8 mouse cellular contexts compared by ENCODE assay signal in the genomic region with DNA sequence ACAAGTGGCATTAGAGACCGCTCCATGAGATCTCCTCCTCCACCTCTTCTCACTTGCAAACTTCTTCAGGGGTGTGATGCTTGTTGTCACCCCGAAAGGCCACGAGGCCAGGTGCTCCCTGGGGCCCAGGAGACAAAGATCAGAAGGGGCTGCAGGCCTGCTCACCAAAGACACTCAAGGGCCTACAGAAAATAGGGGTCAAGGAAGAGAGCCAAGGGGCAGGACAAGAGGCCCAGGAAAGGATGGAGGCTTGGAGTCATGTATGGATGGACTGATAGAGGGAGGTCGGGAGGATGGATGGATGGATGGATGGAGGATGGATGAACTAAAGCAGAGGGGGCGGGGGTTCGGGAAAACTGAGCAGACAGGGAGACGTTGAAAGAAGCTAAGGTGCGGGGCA. TPM values are rescaled to one million over a fixed set of nuclear protein-coding genes. Genes with fewer than 3 reads are reported as not detected.
A peak's percentile ranks its signal among the peaks of the same experiment; 100 is the strongest.
DNase-seq lines count a peak whose midpoint lies in the region; ATAC-seq and TF ChIP-seq lines count a peak whose summit lies in the region.

No protein-coding gene starts in this region.

- no peaks in the 10 kb centered on the region for H3K27me3 ChIP-seq in kidney, adult 2 months (replicated peaks; ENCODE audit: control insufficient read depth, insufficient read depth, low read length)
- no peaks in the 10 kb centered on the region for H3K27me3 ChIP-seq in hindbrain, embryonic 14.5 days (ENCODE audit: control insufficient read depth, insufficient read depth, low read length)
- H3K27me3 ChIP-seq in midbrain, embryonic 16.5 days (ENCODE audit: control insufficient read depth, insufficient read depth, low read depth, low read length) = no peaks in the 10 kb centered on the region

- TF ChIP-seq CTCF in kidney, adult 2 months (conservative IDR thresholded peaks at IDR 0.05; ENCODE audit: insufficient read depth, insufficient read length, low read depth, low read length) = no peak
- TF ChIP-seq CTCF in bone marrow macrophage, adult 2 months (IDR thresholded peaks at IDR 0.05; ENCODE audit: low read depth, low read length) = no peak

- no peak for DNase-seq in kidney, adult 2 months
- DNase-seq in kidney, postnatal 25 days = no peak
- DNase-seq in hindbrain, embryonic 14.5 days (ENCODE audit: low spot score) = no peak
- DNase-seq in urinary bladder, postnatal 14 days (ENCODE audit: low spot score) = no peak
- DNase-seq in gastrocnemius, postnatal 10 days = no peak
- DNase-seq in layer of hippocampus, adult 11-12 months (ENCODE audit: low spot score) = no peak

- H3K27ac ChIP-seq in kidney, adult 2 months (ENCODE audit: insufficient read depth, low read depth, low read length) = no peak overlapping the region
- no peak overlapping the region for H3K27ac ChIP-seq in bone marrow macrophage, adult 2 months (ENCODE audit: insufficient read depth, low read depth, low read length)
- H3K27ac ChIP-seq in hindbrain, embryonic 14.5 days = peak overlapping the region; percentile 99
- H3K27ac ChIP-seq in midbrain, embryonic 16.5 days (ENCODE audit: low read length) = peak overlapping the region; percentile 96

- no peaks in the 10 kb centered on the region for H3K36me3 ChIP-seq in kidney, adult 2 months (ENCODE audit: control insufficient read depth, insufficient read depth, low read length)
- H3K36me3 ChIP-seq in hindbrain, embryonic 14.5 days (replicated peaks; ENCODE audit: control insufficient read depth, insufficient read depth) = peaks cover 40% of the 10 kb centered on the region
- peaks cover 24% of the 10 kb centered on the region for H3K36me3 ChIP-seq in midbrain, embryonic 16.5 days (ENCODE audit: control insufficient read depth, insufficient read depth, low read length)

- H3K9me3 ChIP-seq in hindbrain, embryonic 14.5 days (ENCODE audit: control insufficient read depth, low read length) = no peaks in the 10 kb centered on the region
- H3K9me3 ChIP-seq in midbrain, embryonic 16.5 days (replicated peaks; ENCODE audit: control insufficient read depth, low read length, poor library complexity, severe bottlenecking) = no peaks in the 10 kb centered on the region

- 13% methylated on average over 8 of the region's 8 CpGs for WGBS in kidney, adult 2 months
- WGBS in hindbrain, embryonic 14.5 days = 8% methylated on average over 8 of the region's 8 CpGs
- 10% methylated on average over 8 of the region's 8 CpGs for WGBS in midbrain, embryonic 16.5 days

- peak overlapping the region; percentile 87 for H3K9ac ChIP-seq in hindbrain, embryonic 14.5 days
- peak overlapping the region; percentile 66 for H3K9ac ChIP-seq in midbrain, embryonic 16.5 days (ENCODE audit: low read depth, low read length)

- H3K4me2 ChIP-seq in hindbrain, embryonic 14.5 days (replicated peaks) = peak overlapping the region; percentile 90
- H3K4me2 ChIP-seq in midbrain, embryonic 16.5 days (ENCODE audit: low read length) = peak overlapping the region; percentile 78

- ATAC-seq in hindbrain, embryonic 14.5 days (ENCODE audit: low FRiP score) = peak; percentile 1; the same call in 1 of the 2 replicates
- no peak; the same call in 1 of the 2 replicates for ATAC-seq in midbrain, embryonic 16.5 days

- H3K4me1 ChIP-seq in kidney, adult 2 months (ENCODE audit: control insufficient read depth, insufficient read depth, low read length) = peaks cover 6% of the 10 kb centered on the region; the same call in 1 of the 2 replicates
- no peaks in the 10 kb centered on the region; the same call in 1 of the 2 replicates for H3K4me1 ChIP-seq in bone marrow macrophage, adult 2 months (ENCODE audit: control insufficient read depth, insufficient read depth, low read length)
- H3K4me1 ChIP-seq in hindbrain, embryonic 14.5 days (replicated peaks; ENCODE audit: control insufficient read depth, insufficient read depth, low read length) = peaks cover 24% of the 10 kb centered on the region
- H3K4me1 ChIP-seq in midbrain, embryonic 16.5 days (ENCODE audit: control insufficient read depth, insufficient read depth, low read length) = peaks cover 21% of the 10 kb centered on the region

- no peak for TF ChIP-seq POLR2A in kidney, adult 2 months (IDR thresholded peaks at IDR 0.05; ENCODE audit: low read depth, low read length)
- no peak for TF ChIP-seq POLR2A in bone marrow macrophage, adult 2 months (IDR thresholded peaks at IDR 0.05; ENCODE audit: borderline replicate concordance, low read depth, low read length)

- peak overlapping the region; percentile 71 for H3K4me3 ChIP-seq in kidney, adult 2 months (ENCODE audit: insufficient read depth, low read depth, low read length)
- H3K4me3 ChIP-seq in bone marrow macrophage, adult 2 months (ENCODE audit: insufficient read depth, low read length) = peak overlapping the region; percentile 81
- H3K4me3 ChIP-seq in hindbrain, embryonic 14.5 days (replicated peaks; ENCODE audit: low read length) = peak overlapping the region; percentile 65
- peak overlapping the region; percentile 50 for H3K4me3 ChIP-seq in midbrain, embryonic 16.5 days (ENCODE audit: low read depth, low read length)

RNA-seq across cellular contexts. Expression of gene Atxn7l2, which starts 1.2 kb away (rescaled TPM):
- polyA plus RNA-seq in kidney, adult 2 months (2012; rRNA removed) = 23.1 and 29.3 TPM in 2 replicates
- polyA plus RNA-seq in bone marrow macrophage, adult 2 months (2012; ENCODE audit: insufficient read depth, insufficient read length, missing spikeins) = 5.6 and 6.4 TPM in 2 replicates
- polyA plus RNA-seq in hindbrain, embryonic 14.5 days (2014; fragmentation: Nextera tagmentation; extraction: Ambion mirVana) = 20.0 and 21.1 TPM in 2 replicates
- 23.0 and 23.8 TPM in 2 replicates for polyA plus RNA-seq in midbrain, embryonic 16.5 days (2015; fragmentation: Nextera tagmentation; extraction: Ambion mirVana)
- 10 to 100 TPM; 13.2 to 18.4 TPM for total RNA-seq in gastrocnemius, postnatal 10 days (2021)

RNA-seq across cellular contexts. Expression of gene Cyb561d1, which starts 8.5 kb away (rescaled TPM):
- polyA plus RNA-seq in kidney, adult 2 months (2012; rRNA removed) = 7.0 and 7.1 TPM in 2 replicates
- polyA plus RNA-seq in bone marrow macrophage, adult 2 months (2012; ENCODE audit: insufficient read depth, insufficient read length, missing spikeins) = 10.1 and 11.6 TPM in 2 replicates
- 2.4 and 2.7 TPM in 2 replicates for polyA plus RNA-seq in hindbrain, embryonic 14.5 days (2014; fragmentation: Nextera tagmentation; extraction: Ambion mirVana)
- 4.6 and 4.8 TPM in 2 replicates for polyA plus RNA-seq in midbrain, embryonic 16.5 days (2015; fragmentation: Nextera tagmentation; extraction: Ambion mirVana)
- total RNA-seq in gastrocnemius, postnatal 10 days (2021) = 1 to 10 TPM; 3.5 to 4.2 TPM

RNA-seq across cellular contexts. Expression of gene Sypl2, which starts 16.9 kb away (rescaled TPM):
- 37.7 and 38.7 TPM in 2 replicates for polyA plus RNA-seq in kidney, adult 2 months (2012; rRNA removed)
- not detected in 2 replicates for polyA plus RNA-seq in bone marrow macrophage, adult 2 months (2012; ENCODE audit: insufficient read depth, insufficient read length, missing spikeins)
- polyA plus RNA-seq in hindbrain, embryonic 14.5 days (2014; fragmentation: Nextera tagmentation; extraction: Ambion mirVana) = 0.17 and 0.50 TPM in 2 replicates
- 0.30 and 0.67 TPM in 2 replicates for polyA plus RNA-seq in midbrain, embryonic 16.5 days (2015; fragmentation: Nextera tagmentation; extraction: Ambion mirVana)
- total RNA-seq in gastrocnemius, postnatal 10 days (2021) = 1,000 to 10,000 TPM in 1 of 2 experiments, 100 to 1,000 TPM in 1; 890 to 1,000 TPM

RNA-seq across cellular contexts. Expression of gene Amigo1, which starts 23.4 kb away (rescaled TPM):
- 18.4 and 25.7 TPM in 2 replicates for polyA plus RNA-seq in kidney, adult 2 months (2012; rRNA removed)
- polyA plus RNA-seq in bone marrow macrophage, adult 2 months (2012; ENCODE audit: insufficient read depth, insufficient read length, missing spikeins) = 3.3 and 5.7 TPM in 2 replicates
- polyA plus RNA-seq in hindbrain, embryonic 14.5 days (2014; fragmentation: Nextera tagmentation; extraction: Ambion mirVana) = 11.1 and 11.3 TPM in 2 replicates
- 11.8 and 12.6 TPM in 2 replicates for polyA plus RNA-seq in midbrain, embryonic 16.5 days (2015; fragmentation: Nextera tagmentation; extraction: Ambion mirVana)
- total RNA-seq in gastrocnemius, postnatal 10 days (2021) = 10 to 100 TPM; 30.7 to 31.6 TPM

RNA-seq across cellular contexts. Expression of gene Psma5, which starts 47.2 kb away (rescaled TPM):
- 43.2 and 55.0 TPM in 2 replicates for polyA plus RNA-seq in kidney, adult 2 months (2012; rRNA removed)
- 128 and 156 TPM in 2 replicates for polyA plus RNA-seq in bone marrow macrophage, adult 2 months (2012; ENCODE audit: insufficient read depth, insufficient read length, missing spikeins)
- polyA plus RNA-seq in hindbrain, embryonic 14.5 days (2014; fragmentation: Nextera tagmentation; extraction: Ambion mirVana) = 251 and 253 TPM in 2 replicates
- polyA plus RNA-seq in midbrain, embryonic 16.5 days (2015; fragmentation: Nextera tagmentation; extraction: Ambion mirVana) = 220 and 238 TPM in 2 replicates
- total RNA-seq in gastrocnemius, postnatal 10 days (2021) = 10 to 100 TPM; 94.7 to 96.4 TPM

Comparison
In these comparisons a context has a peak if more than half of its experiments do, and no peak if none do; other contexts are left out.
1. H3K27ac ChIP-seq: peak in hindbrain, embryonic 14.5 days (single experiment) and midbrain, embryonic 16.5 days (single experiment); none in kidney, adult 2 months (single experiment) and bone marrow macrophage, adult 2 months (single experiment).
2. RNA of gene Sypl2, which starts 16.9 kb away (polyA plus RNA-seq): 37.7 to 38.7 TPM in kidney, adult 2 months; 0.30 to 0.67 TPM in midbrain, embryonic 16.5 days, 0.17 to 0.50 TPM in hindbrain, embryonic 14.5 days and not detected in bone marrow macrophage, adult 2 months; every median in the first group is over 10 times any median in the second.
3. Peak in every context shown above with its lines, with median percentiles within 50 percentile points of each other: H3K4me3 ChIP-seq.